Mouse (Mus musculus) heart, adult 2 months (tissue): ENCODE data around the gene Sppl3.

Experiments
- CTCF ChIP-seq: fragments of 200-600 bp; IDR thresholded peaks from 2 replicates; pipeline ENCODE4 v1.8.1; 2022; ENCODE audit warnings: antibody characterized with exemption, mild to moderate bottlenecking, moderate library complexity
- POLR2A ChIP-seq: fragments of 200-500 bp; IDR thresholded peaks from 2 replicates; pipeline ENCODE4 v1.6.1; 2011; ENCODE audit warnings: mild to moderate bottlenecking, low read depth, low read length, control low read depth; ENCODE audit not compliant: insufficient read depth

DNA sequence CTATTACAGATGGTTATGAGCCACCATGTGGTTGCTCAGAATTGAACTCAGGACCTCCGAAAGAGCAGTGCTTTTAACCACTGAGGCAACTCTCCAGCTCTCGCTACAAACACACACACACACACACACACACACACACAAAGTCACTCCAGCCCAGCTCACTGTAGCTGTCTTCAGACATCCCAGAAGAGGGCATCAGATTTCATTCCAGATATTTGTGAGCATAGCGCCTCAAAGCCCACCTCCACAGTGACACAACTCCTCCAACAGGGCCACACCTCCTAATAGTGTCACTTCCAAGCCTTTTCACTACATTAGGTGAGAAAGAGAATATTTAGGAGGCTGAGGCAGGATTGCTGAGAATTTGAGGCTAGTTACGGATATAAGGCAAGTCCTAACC lies 128.2 kb downstream of the Sppl3 start:
- no peak for TF ChIP-seq CTCF
- no peak for TF ChIP-seq POLR2A
